Mouse (Mus musculus): ENCODE data around the gene Nckap1.

GRCm38 (mm10) chr2:80599850-80600249 lies 18.7 kb upstream of the Nckap1 start:
- no peak for TF ChIP-seq POLR2A (IDR thresholded peaks at IDR 0.05; ENCODE audit: low read depth, low read length)
- no peak for TF ChIP-seq CTCF (IDR thresholded peaks at IDR 0.05; ENCODE audit: borderline replicate concordance, insufficient read depth, low read length)
